Comparison of ENCODE assay signal across 22 mouse cellular contexts in the genomic region with DNA sequence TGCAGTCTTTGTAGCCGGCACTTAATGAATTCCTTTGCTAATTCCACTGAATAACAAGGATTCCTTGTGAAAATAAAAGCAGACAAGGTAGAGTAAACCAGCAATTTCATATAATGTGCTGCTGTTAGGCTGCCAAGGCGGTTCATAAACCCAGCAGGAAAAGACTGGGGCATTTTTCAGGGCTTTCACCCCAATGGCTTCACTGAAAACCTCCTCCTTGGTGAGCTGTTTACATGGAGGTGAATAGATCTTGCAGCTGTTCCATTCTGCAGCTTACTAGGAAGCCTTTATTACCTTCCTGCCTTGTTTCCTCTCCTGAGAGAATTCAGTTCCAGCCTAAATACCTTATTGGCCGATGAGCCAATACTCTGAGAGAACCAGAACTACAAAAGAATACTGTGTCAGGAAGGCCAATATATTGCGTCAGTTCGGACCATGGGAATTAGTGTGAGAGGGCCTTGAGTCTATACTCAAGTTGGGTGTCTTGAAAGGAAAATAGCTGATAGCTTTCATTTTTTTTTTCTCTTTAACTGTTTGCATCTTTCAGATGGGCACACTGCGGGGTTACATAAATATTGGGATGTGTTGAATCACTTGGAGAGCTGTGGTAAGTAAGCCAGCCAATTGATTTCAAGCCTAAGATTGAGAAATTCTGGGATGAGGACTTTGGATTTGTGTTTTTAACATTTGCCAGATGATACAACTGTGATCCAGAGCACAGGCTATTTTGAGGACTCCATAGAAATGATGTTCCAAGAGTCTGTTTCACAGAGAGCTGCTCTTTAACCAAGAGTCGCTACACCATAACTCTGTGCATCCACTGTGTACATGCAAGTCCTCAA.
DNase-seq lines count a peak whose midpoint lies in the region; ATAC-seq and TF ChIP-seq lines count a peak whose summit lies in the region.
"Had no signal": no experiment of that assay in that cellular context is flagged by ENCODE, and none has a peak within 500 bp of the region (broad histone marks: within the 10 kb centered on the region; RNA-seq: fewer than 3 reads in every experiment).

No protein-coding gene starts in this region.

- intact Hi-C loops in heart, postnatal 14 days (cut with DNase I), result no loop called here

- no peaks in the 10 kb centered on the region for H3K27me3 ChIP-seq in lung, postnatal 0 days (replicated peaks; ENCODE audit: insufficient read depth, low read length)
- H3K27me3 ChIP-seq: liver, embryonic 13.5 days had no signal

- H3K36me3 ChIP-seq in lung, postnatal 0 days (ENCODE audit: insufficient read depth, low read length), result no peaks in the 10 kb centered on the region
- H3K36me3 ChIP-seq: G1E; liver, embryonic 13.5 days had no signal

- no peak for ATAC-seq in lung, postnatal 0 days
- ATAC-seq: CD4-positive, CD25-positive, alpha-beta regulatory T cell, adult 4 months had no signal

- no peak overlapping the region for H3K4me3 ChIP-seq in lung, postnatal 0 days (ENCODE audit: low read depth, low read length)
- H3K4me3 ChIP-seq: erythroblast, embryonic 14.5 days; gastrocnemius, adult 2 months; heart, adult 2 months; layer of hippocampus, adult 2 months; left cerebral cortex, adult 2 months; liver, embryonic 13.5 days had no signal

- no peaks in the 10 kb centered on the region for H3K4me1 ChIP-seq in lung, postnatal 0 days (ENCODE audit: insufficient read depth, low read depth, low read length)
- H3K4me1 ChIP-seq: liver, embryonic 13.5 days had no signal

- no peak overlapping the region for H3K9ac ChIP-seq in lung, postnatal 0 days (replicated peaks; ENCODE audit: low read depth)
- H3K9ac ChIP-seq: liver, embryonic 13.5 days had no signal

- TF ChIP-seq CTCF in lung, postnatal 0 days (IDR thresholded peaks at IDR 0.05), result no peak

- H3K9me3 ChIP-seq in lung, postnatal 0 days (ENCODE audit: low read length), result no peaks in the 10 kb centered on the region
- H3K9me3 ChIP-seq: liver, embryonic 13.5 days had no signal

- DNase-seq in adrenal gland, adult 2 months, result peak; percentile 1
- DNase-seq in adrenal gland, postnatal 36 days, result no peak
- DNase-seq in heart, adult 18-20 months, result peak; percentile 25 to 35
- DNase-seq in heart, postnatal 14 days, result no peak
- DNase-seq in lung, postnatal 0 days (ENCODE audit: low spot score), result peak; percentile 5
- no peak for DNase-seq in lung, adult 18-20 months
- DNase-seq in skeletal muscle tissue, adult 2 months (ENCODE audit: low read depth, low spot score), result peak; percentile 38
- no peak for DNase-seq in embryo, embryonic 10 days (ENCODE audit: low spot score)
- DNase-seq: cerebellum, adult 11 months; cerebellum, postnatal 14 days; gastrocnemius, adult 2 months; heart, adult 2 months; kidney, adult 18-20 months; kidney, postnatal 10 days; liver, embryonic 13.5 days; lung, postnatal 10 days had no signal

- no peak overlapping the region for H3K27ac ChIP-seq in lung, postnatal 0 days (ENCODE audit: low read length)
- H3K27ac ChIP-seq: gastrocnemius, adult 2 months; heart, adult 2 months; layer of hippocampus, adult 2 months; left cerebral cortex, adult 2 months; liver, embryonic 13.5 days; stomach, postnatal 0 days had no signal

- no peak overlapping the region for H3K4me2 ChIP-seq in lung, postnatal 0 days (replicated peaks; ENCODE audit: low read depth, low read length)
- H3K4me2 ChIP-seq: liver, embryonic 13.5 days had no signal

- no peak for TF ChIP-seq EP300 in lung, postnatal 0 days (IDR thresholded peaks at IDR 0.05)

- 78% methylated on average over 7 of the region's 7 CpGs for WGBS in lung, postnatal 0 days

Comparison
In these comparisons a context has a peak if more than half of its experiments do, and no peak if none do; other contexts are left out.
1. DNase-seq: peak in adrenal gland, adult 2 months (single experiment), heart, adult 18-20 months (2 of 2), lung, postnatal 0 days (single experiment) and skeletal muscle tissue, adult 2 months (single experiment); none in adrenal gland, postnatal 36 days (0 of 2), heart, postnatal 14 days (0 of 2), lung, adult 18-20 months (0 of 2) and embryo, embryonic 10 days (single experiment).